Mouse (Mus musculus) frontal cortex, postnatal 36 days (tissue): ENCODE data around the gene Tyk2.
A peak's percentile ranks its signal among the peaks of the same experiment; 100 is the strongest.

Source experiments
- DNase-seq, 2 experiments: peaks; one replicate each; pipeline ENCODE4 v3.0.0; 2022; ENCODE audit warnings: low spot score in 2 of 2

Gene Tyk2

DNA sequence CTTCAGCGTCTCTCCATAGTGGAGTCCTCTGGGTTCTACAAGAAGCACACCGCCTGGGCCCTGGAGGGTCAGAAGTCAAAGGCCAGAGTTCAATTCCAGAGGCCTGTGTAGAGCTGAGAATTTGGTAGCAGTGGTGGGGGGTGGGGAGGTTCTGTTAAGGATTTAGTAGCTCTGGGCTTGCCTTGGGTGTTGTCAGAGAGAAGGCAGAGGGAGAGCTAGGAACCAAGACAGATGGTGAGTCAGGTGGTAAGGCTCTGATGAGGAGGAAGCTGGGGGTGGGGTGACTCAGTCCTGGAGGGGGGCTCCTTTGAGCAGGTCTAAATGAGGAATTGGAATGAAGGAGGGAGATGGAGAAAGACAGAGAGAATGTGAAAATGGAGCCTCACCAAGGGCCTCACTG is 68.1 kb downstream of the Tyk2 start:
- DNase-seq, result peak; percentile 73 to 80
